Mouse (Mus musculus) kidney, postnatal 36 days (tissue): ENCODE results near the gene Sult2b1.

Experiments
- DNase-seq, 2 experiments: peaks; one replicate each; pipeline ENCODE4 v3.0.0; 2021 to 2022; ENCODE audit warnings: mixed read lengths in 2 of 2

The Sult2b1 gene

DNA sequence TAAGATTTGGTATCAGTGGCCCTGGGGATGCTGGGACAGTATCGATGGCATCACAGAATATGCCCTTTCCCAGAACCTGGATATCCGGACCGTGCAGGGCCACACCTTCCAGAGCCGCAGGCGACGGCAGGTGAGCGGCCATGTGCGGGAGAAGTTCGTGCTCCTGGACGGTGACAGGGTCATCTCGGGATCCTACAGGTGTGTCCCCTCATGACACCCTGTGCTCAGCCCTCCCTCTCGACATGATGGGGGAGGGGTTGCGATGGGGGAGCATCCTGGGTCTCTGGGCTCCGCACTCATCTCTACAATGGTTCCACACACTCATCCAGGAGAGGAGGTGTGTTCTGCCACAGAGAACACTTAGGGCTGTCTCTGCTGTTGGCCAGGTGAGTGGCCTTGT is 60.7 kb downstream of the Sult2b1 start:
- DNase-seq: no peak

DNA sequence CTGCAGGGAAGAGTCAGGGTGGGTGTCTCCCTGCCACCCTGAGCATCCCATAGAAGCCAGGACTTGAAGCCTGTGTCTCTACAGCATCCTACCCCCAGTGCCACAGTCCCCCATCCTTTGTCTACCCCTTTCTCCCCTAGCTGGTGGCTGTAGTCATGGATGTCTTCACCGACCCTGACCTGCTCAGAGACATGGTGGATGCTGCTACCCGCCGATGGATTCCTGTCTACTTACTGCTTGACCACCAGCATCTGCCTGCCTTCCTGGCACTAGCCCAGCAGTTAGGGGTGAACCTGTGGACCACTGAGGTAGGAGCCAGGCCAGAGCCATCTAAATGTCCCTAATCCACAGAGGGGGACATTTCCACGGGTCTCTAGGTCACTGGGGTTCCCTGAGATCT is 61.2 kb downstream of the Sult2b1 start:
- no peak for DNase-seq

DNA sequence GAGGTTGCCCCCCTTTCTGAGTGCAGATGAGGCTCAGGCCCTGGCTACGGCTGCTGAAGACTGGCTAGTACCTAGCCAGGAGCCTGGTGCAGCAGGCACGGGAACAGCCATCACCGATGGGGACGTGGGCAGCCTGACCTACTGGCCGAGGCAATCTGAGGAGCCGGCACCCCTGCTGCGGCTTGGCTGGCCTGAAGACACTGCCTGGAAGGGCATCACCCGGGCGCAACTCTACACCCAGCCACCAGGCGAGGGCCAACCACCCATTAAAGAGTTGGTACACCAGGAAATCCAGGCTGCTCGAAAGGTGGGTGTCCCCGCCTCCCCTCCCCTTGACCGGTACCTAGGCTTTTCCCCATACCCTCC is 62.1 kb downstream of the Sult2b1 start:
- DNase-seq: no peak

DNA sequence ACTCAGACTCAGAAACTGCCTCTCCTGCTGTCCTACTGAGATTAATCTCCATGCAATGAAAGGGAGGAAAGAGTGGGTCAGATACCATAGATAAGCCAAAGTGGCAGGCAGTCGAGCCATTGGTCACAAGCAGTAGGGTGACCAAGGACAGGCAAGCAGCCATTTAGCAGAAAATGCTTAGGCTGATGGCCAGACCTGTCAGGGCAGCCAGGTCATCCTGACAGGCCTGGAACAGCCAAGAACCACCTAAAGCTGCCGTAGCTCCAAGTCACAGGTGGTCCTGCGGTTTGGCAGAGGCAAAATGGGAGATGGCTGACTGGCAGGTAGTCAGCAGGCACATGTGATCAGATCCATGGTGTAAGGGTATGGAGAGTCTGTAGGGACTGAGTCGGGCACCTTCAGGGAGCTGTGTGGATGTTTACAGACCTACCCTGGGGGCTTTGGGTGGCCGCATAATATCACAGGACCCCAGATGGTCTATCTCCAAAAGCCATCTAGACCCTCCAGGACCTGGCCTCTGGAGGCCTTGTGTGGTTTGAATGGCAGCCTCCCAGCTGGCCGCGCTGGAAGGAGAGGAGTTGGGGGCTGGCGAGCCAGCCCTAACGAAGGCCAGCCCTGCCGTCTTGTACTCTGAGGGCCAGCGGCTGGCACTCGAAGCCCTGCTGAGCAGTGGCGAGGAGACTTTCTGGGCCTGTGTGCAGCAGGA is 62.7 kb downstream of the Sult2b1 start:
- no peak for DNase-seq

DNA sequence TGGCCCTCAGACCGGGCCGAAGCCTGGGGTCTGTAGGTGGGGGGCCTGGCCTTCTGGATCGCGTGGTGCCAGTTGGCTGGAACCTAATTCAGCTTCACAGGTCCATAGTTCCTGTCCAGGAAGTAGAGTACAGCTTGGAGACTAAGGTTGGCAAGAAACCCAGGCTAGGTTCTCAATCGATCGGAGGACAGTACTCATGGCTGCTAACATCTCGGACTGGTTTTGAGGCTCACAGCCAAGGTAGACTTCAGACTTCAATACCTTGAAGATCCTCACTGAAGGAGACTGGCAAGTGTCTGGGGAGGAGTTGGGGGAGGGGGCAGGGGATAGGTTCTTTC is 63.3 kb downstream of the Sult2b1 start:
- DNase-seq: no peak

DNA sequence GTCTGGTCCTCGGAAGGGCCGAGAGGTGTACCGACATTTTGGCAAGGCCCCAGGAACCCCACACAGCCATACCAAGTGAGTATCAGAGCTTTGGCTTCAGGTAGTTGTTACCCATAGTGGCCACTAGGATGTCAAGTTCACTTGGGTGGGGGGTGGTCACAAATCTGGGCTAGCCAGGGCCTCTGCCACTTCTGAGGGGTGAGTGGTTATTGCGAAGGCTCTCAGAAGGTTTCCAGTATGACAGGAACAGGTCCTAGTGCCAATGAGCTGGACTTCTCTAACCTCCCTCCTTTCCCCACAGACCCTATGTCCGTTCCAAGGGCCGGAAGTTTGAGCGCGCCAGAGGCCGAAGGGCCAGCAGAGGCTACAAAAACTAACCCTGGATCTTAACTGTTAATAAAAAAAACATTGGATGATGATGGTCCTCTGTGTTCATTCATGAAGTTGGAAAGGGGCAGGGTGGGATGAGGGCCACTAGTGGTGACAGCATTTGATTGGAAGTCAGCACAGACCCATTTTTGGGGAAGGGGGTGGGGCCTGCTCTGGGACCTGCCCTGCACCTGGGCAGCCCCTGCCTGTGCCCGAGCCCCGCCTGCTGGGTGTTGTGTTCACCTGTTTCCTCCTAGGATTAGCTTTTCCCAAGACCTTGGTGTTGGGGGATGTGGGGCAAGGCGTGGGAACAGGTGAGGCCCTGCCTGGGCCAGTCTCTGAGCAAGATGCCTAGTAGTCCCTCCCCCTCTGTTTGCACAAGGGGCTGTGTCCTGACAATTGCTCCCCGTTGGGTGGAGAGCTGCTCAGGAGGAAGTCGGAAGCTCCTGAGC is 63.8 kb downstream of the Sult2b1 start, which contains the start of gene Fam83e:
Gene Fam83e (plus strand): TSS at position 800 of the 821 bp plus-strand sequence.
- DNase-seq: peak in 1 of 2 experiments; percentile 17

DNA sequence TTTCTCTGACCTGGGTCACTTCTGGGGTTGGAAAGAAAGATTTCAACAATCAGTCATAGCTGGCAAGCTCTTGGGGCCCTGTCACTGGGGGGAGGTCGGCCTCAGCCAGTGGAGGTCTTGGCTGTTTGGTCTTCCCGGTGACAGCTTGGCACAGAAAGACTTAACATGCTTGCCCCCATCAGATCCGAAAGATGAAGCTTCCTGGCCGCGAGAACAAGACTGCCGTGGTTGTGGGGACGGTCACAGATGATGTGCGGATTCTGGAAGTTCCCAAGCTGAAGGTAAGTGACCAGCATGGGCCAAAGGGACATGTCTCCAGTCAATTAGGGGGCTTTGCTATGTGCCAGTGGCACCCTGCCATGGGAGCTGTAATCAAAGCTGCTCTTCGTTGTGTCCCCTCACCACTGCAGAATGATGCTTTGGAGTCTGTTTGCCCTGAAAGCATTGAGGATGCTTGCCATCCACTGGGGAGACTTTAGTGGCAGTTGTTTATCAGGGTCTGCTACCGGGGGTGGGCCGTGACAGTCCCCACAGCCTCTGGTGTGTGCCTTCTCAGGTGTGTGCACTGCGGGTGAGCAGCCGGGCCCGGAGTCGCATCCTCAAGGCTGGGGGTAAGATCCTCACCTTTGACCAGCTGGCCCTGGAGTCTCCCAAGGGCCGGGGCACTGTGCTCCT is 64.6 kb downstream of the Sult2b1 start:
- DNase-seq: no peak

DNA sequence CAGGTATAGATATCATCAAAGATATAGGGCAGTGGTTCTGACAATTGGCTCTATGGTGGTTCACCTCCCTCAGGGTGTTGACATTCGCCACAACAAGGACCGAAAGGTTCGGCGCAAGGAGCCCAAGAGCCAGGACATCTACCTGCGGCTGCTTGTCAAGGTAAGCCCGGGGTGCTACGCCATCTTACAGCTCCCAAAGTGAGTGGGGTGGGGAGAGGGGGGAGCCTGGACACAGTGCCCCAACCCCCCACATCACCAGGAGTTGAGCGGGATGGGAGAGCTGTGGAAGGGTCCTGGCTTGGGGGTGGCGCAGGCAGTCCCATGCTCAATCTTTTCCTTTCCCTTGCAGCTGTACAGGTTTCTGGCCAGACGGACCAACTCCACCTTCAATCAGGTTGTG is 65.3 kb downstream of the Sult2b1 start:
- DNase-seq: no peak

DNA sequence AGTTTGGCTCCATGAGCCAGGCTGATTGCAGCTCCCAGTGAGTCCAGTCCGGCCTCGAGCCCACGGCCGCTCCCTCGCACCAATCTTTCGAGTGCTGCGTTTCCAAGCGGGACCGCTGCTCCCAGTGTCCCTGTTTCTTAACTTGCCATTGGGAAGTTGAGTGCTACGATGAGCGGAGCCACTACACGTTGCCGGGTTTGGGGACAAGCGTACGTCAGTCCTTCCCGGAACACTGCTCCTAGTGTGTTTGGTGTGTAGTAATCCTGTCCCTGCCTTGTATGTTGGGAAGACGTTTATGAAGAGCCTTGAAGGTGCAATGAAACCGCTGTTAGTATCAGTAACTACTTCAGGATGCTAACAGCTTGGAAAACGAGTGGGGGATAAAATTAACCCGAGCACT is 66.1 kb downstream of the Sult2b1 start:
- DNase-seq: no peak

DNA sequence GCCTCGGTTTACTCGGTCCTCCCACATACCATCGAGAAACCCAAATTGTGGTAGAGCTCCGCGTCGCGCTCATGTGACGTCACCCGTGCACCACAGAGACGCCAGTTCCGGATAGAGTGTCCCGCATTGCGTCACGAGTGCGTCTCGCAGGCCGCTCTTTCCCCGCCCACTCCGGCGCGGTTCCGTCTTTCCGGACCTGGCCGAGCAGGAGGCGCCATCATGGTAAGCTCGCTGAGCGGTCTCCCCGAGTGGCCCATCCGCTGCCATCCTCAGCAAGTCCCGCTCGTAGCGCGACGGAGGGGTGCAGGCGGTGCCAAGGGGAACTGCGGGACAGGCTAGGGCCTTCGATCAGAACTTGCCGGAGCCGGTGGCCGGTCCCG is 66.6 kb downstream of the Sult2b1 start, which contains the start of gene Sphk2:
Gene Sphk2 (minus strand): TSS at position 85 of the 380 bp plus-strand sequence.
- DNase-seq: peak; percentile 99

DNA sequence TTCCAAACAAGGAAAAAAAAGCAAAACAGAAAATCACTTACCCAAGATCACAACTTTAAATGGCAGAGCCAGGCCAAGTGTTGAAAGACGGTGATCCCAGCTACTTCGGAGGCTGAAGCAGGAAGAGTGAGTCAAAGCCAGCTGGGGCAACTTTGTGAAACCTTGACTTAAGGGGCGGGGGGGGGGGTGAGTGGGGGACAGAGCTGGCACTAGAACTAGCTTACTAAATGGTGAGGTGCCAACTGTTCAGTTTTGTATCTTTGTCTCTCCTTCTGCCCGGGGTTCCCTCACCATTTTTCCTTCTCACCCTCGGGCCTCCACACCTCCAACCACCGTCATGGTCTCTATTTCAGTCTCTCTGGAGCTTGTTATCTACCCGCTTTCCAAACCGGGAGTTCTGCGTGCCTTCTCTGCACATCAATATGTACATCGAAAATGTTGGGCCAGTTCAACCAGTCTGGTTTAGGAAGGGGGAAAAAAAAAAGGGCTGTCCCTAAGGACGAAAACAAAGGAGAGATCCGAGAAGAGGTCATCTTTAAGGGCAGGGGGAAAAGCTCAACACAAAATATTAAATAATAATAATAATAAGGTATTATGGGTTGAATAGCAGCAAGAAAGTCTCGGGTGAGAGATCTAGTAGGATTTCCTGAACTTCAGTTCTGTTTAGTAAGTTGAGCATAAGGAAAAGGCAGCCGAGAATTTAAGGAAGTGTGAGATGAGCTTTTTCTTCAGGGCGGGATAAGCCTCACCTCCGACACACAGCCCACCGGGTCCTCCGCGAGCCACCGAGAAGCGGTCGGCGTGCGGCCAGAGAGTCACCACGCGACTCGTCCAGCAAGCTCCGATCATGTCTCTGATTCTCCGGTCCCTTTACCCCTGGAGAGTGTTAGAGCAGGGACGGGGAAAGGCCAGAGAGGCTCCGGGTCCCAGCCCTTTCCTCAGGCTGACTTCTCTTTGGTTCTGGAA is 67.2 kb downstream of the Sult2b1 start:
- DNase-seq: no peak

DNA sequence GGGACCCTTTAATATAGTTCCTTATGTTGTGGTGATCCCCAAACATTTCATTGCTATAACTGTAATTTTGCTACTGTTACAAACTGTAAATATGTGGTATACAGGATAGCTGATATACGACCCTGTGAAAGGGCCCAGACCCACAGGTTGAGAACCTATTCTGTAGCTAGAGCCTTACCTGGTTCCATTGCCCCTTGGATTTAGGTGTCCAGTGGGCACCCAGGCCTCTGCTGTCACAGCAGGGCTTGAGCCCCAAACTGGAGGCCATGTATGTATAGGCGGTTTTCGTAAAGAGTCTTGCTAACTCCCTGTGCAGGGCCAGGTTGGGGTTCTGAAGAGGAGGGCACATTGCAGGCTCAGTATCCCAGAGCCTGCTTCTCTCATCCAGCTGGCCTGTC is 68.0 kb downstream of the Sult2b1 start:
- no peak for DNase-seq

DNA sequence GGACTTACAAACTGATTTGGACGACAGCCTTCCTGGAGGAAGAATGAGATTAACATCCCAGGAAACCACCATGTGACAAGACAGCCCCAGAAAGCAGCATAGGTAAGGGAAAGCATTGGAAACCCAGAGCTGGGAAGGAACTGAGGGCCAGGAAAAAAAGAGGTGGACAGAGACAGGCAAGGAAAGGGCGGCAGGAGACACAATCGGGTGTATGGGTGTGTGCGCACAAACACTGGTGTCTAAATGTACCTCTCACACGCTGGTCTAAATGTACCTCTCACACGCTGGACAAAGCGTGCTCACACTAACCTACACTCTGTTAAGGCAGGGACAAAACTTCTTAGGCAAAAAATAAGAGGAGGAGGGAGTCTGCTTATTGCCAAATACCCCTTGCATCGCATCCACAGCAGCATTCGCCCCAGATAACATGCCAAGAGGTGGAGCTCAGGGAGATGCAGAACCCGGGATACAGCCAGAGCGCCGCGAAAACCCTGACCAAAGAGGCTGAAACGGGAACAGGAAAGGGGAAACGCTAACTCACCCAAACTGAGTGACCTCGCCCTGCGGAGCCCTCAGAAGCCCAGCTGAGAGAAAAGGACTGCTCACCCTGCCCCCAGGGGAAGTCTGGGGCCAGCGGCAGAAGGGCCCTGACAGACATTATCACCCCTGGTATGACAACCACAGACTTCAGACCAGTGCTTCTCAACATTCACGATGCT is 68.6 kb downstream of the Sult2b1 start:
- DNase-seq: peak in 1 of 2 experiments; percentile 31

DNA sequence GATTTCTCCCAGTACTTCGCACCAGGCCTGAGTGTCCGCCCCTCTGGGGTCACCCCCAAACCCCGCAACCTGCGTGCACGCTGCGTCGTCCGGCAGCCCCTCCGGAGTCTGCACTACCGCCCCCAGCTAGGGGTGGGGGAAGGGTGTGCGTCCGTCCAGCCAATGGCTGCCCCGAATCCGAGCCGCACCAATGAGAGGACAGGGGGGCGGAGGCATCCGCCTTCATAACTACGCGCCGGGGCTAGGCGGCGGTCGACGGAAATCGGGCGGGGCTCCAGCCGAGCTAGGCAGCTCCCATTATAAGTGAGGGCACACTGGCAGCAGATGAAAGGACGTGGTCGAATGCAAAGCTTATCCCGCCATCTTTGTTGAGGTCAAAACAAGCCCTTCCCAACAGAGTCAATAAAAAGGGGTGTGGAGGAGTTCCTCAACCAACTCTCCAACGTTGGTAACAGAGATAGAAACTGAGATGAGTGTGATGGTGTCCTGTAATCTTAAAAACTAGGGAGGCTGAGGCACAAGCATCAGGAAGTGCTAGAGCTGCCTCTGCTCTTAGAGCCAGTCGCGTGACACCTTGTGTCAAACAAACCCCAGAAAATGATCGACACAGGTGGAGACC is 69.3 kb downstream of the Sult2b1 start, which contains the start of gene Rpl18:
Gene Rpl18 (plus strand): TSS at position 368 of the 619 bp plus-strand sequence.
- peak; percentile 99 for DNase-seq

DNA sequence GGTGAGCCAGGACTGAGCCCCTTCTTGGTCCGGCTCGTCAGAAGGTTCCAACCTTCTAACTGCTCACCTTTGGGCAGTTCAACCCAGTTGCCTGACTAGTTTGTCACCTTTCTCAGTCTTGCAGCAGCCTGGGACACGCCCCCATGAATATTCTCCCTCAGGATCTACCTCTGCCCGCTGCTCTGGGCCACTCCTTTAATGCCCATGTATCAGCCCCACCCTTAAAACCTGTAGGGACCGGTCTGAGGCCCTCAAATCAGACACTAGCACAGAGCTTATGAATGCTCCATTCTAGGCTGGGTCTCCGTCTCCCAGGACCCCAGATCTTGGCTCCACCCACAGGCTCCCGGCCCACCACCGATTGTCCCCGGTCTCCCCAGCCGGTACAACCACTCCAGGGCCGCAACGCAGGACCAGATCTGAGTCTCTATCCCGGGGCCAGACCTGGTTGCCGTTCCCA is 69.8 kb downstream of the Sult2b1 start:
- peak; percentile 61 to 79 for DNase-seq

DNA sequence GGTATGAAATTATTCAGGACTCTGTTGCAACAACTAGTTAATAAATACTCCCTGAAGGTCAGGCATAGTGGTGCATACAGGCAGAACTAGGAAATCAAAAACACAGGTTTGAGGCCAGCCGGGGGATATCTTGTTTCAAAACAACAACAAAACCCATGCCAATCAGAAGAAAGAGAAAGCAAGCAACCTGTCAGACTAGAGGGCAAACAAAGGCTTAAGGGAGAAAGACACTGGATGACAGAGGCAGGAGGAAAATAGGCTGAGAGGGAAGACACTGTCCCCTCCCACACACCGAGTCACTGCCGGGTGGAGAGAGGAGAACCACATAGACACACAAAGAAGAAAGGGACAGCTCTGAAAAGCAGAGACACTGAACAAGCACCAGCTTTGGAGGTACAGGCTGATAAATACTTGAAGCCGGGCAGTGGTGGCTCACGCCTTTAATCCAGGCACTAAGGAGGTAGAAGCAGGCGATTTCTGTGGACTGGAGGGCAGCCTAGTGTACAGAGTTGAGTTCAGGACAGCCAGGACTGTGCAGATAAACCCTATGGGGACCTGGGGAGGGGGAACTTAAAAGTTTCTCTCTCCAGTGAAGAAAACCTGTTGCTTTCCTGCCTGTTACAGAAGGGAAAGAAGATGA is 70.5 kb downstream of the Sult2b1 start:
- peak in 1 of 2 experiments; percentile 14 for DNase-seq

DNA sequence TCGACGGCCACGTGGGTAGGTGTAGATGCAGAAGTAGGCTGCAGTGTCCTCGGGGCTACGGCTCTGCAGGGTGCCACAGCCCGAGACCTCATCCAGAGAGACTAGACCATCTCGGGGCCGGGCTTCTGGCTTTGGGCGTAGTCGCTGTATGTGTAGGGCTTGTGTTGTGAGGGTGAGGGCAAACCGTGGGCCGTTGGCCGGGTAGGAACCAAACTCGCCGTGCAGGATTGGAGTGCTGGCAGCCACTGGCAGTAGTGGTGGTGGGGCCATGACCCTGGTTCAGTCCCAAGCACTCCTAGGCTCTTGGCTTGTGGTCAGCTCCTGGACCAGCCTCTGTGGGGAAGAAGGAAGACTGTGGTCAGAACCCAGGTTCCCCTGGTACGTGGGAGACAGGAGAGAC is 71.1 kb downstream of the Sult2b1 start:
- peak in 1 of 2 experiments; percentile 39 for DNase-seq

DNA sequence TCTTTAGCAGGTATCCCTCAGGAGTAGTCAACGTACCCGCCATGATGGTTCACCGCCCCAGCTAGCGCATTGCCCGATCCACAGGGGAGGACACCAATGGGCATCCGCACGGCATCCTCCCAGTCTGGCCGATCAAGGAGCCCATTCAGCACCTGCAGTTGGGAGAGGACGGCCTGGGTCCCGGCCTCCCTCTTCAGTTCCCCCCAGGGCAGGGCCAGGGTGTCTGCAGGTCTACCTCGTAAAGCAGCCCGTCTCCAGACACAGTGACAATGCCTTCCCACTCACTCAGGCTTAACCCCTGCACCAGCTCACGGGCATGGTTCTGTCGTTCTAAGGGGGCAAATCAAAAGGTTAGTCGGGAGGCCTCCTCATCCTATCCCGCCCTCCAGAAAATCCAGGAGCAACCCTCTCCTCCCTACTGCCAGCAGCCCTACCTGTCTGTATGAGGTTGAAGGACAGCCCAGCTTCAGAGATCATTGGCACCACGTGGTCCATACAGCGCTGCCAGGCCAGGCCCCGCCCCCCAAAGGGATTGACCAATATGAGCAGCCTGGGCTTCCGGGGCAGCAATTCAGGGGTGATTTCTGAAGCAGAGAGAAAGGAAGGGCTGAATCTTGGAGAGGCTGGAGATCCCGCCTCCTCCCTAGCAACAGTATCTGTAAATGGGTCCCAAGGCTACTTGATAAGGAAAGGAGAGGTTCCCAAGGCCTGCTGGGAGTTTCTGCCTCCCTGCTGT is 72.3 kb downstream of the Sult2b1 start:
- DNase-seq: peak; percentile 93 to 94

DNA sequence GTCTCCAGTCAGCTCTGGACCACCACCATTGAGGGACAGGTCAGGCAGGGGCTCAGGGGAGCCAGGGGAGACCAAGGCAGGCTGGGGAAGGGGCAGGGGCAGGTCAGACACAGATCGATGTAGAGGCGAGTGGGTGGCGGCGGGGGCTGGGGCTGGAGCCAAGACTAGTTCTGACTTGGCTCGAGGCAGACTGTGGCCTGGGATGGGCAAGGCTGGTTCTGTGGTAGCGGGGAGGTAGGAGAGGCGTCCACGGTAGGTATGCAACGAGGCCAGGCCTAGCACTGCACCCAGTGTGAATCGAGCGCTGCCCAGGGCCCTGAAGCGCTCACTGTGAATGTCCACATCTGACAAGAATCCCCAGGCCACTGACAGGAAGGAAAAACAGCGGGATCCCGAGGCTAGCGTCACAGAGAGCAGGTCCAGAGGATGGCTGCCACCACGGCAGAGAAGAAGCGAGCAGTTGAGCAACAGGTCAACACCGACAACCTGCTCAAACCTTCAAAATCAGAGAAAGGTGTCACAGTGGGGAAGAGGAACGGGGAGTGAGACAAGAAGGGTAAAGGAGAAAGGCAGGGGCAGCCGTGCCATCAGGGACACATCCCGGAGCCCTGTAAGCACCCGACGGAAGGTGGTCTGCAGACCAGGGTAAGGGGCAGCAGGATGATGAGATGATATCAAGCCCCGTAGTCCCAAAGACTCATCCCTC is 73.0 kb downstream of the Sult2b1 start:
- DNase-seq: peak in 1 of 2 experiments; percentile 30
